Mouse (Mus musculus) liver (tissue): ENCODE measurements at regions not wholly inside any gene's neighbourhood (a gene's known extent, or its start where the extent isn't known, plus 50 kb on each side); places are given as distances from the start of the nearest gene placed in this dataset.

ENCODE experiments used
- DNase-seq: peaks from one replicate; pipeline ENCODE4 v3.0.0-alpha.2; 2020; ENCODE audit warnings: mixed read lengths

- DNase-seq: no peak
These were observed 319.9 kb downstream of the Sox4 start for GRCm38 (mm10) chr13:28633541-28634041.

- DNase-seq: peak; percentile 5
These were observed 323.8 kb downstream of the Sox4 start for GRCm38 (mm10) chr13:28629431-28630331.

GRCm38 (mm10) chr13:28628751-28629150, 324.8 kb downstream of the Sox4 start:
- no peak for DNase-seq

- DNase-seq: no peak
These were observed 334.6 kb downstream of the Sox4 start for GRCm38 (mm10) chr13:28618961-28619360.

GRCm38 (mm10) chr13:28617503-28617902, 336.0 kb downstream of the Sox4 start:
- DNase-seq: no peak

- DNase-seq: no peak
These were observed 336.7 kb downstream of the Sox4 start for GRCm38 (mm10) chr13:28616645-28617381.

- no peak for DNase-seq
These were observed 345.9 kb downstream of the Sox4 start for GRCm38 (mm10) chr13:28607551-28608114.

GRCm38 (mm10) chr13:28606651-28607050, 346.9 kb downstream of the Sox4 start:
- DNase-seq: no peak

GRCm38 (mm10) chr13:28605833-28606232, 347.7 kb downstream of the Sox4 start:
- DNase-seq: no peak

GRCm38 (mm10) chr13:28604016-28604415, 346.7 kb downstream of the Gm11361 start:
- DNase-seq: peak; percentile 10

GRCm38 (mm10) chr13:28600792-28601191, 343.5 kb downstream of the Gm11361 start:
- DNase-seq: peak; percentile 8

- DNase-seq: no peak
These were observed 339.0 kb downstream of the Gm11361 start for GRCm38 (mm10) chr13:28596367-28596766.

- no peak for DNase-seq
These were observed 334.8 kb downstream of the Gm11361 start for GRCm38 (mm10) chr13:28592176-28592575.

- no peak for DNase-seq
These were observed 330.6 kb downstream of the Gm11361 start for GRCm38 (mm10) chr13:28587977-28588376.

- DNase-seq: no peak
These were observed 329.4 kb downstream of the Gm11361 start for GRCm38 (mm10) chr13:28586693-28587092.

- DNase-seq: no peak
These were observed 328.8 kb downstream of the Gm11361 start for GRCm38 (mm10) chr13:28586140-28586539.

GRCm38 (mm10) chr13:28583617-28584016, 326.3 kb downstream of the Gm11361 start:
- no peak for DNase-seq

- DNase-seq: no peak
These were observed 318.0 kb downstream of the Gm11361 start for GRCm38 (mm10) chr13:28575202-28575851.

GRCm38 (mm10) chr13:28573364-28573763, 316.0 kb downstream of the Gm11361 start:
- no peak for DNase-seq

GRCm38 (mm10) chr13:28572448-28572847, 315.1 kb downstream of the Gm11361 start:
- DNase-seq: no peak

- DNase-seq: no peak
These were observed 314.4 kb downstream of the Gm11361 start for GRCm38 (mm10) chr13:28571716-28572115.

GRCm38 (mm10) chr13:28563585-28563984, 306.3 kb downstream of the Gm11361 start:
- DNase-seq: no peak

- no peak for DNase-seq
These were observed 302.8 kb downstream of the Gm11361 start for GRCm38 (mm10) chr13:28560081-28560480.
